Mouse (Mus musculus) gastrocnemius, postnatal 14 days (tissue): ENCODE results near the gene Rcsd1. TPM values are rescaled to one million over a fixed set of nuclear protein-coding genes. Genes with fewer than 3 reads are reported as not detected.

Experiments used
- DNase-seq: peaks from one replicate; pipeline ENCODE4 v3.0.0; 2021; ENCODE audit warnings: mixed read lengths
- intact Hi-C: fragments of 180-260 bp; cut with DNase I; formaldehyde crosslinking; loops from one replicate; pipeline ENCODE4 v1.15.1; 2025; ENCODE audit warnings: low total_unique reads
- microRNA-seq, 2 experiments: library from miRNA; unstranded; fragments of <30 nt; microRNA quantifications; one replicate each; pipeline ENCODE4 v1.2.0; 2021
- total RNA-seq, 2 experiments: library from RNA; stranded (reverse); gene quantifications; 2 replicates each; pipeline ENCODE4 v1.2.3; 2021

The Rcsd1 gene
- total RNA-seq, 2 experiments from 2014 or later, result 117 to 125 TPM

- no peak for DNase-seq
- intact Hi-C loops, result no loop called here
Measured at GRCm38 (mm10) chr1:165609495-165610320, 99.8 kb downstream of the Rcsd1 start.

GRCm38 (mm10) chr1:165608904-165609303 is 100.7 kb downstream of the Rcsd1 start:
- intact Hi-C loops, result no loop called here
- DNase-seq, result no peak

GRCm38 (mm10) chr1:165605774-165606173 is 103.8 kb downstream of the Rcsd1 start:
- DNase-seq, result no peak

GRCm38 (mm10) chr1:165605108-165605507 is 104.4 kb downstream of the Rcsd1 start:
- intact Hi-C loops, result no loop called here

More at GRCm38 (mm10) chr1:165605774-165606173, 103.8 kb downstream of the Rcsd1 start:
- intact Hi-C loops, result no loop called here

GRCm38 (mm10) chr1:165604203-165604602 is 105.4 kb downstream of the Rcsd1 start:
- DNase-seq, result no peak
- intact Hi-C loops, result no loop called here

More at GRCm38 (mm10) chr1:165605108-165605507, 104.4 kb downstream of the Rcsd1 start:
- DNase-seq, result no peak

- no peak for DNase-seq
- intact Hi-C loops, result no loop called here
Measured at GRCm38 (mm10) chr1:165603218-165603617, 106.3 kb downstream of the Rcsd1 start.

- intact Hi-C loops, result no loop called here
- no peak for DNase-seq
Measured at GRCm38 (mm10) chr1:165601775-165602280, 107.7 kb downstream of the Rcsd1 start.

Small RNA genes within 50 kb of the gene (microRNA-seq; reads per million reads assigned to microRNA genes)
- 0 reads per million in 2 experiments for gene Gm44458

Other genes starting within 250 kb of the Rcsd1 start
- 100 to 1,000 TPM; 138 to 160 TPM for gene Dcaf6, start 249.3 kb downstream of the Rcsd1 start, total RNA-seq
- 100 to 1,000 TPM; 195 to 234 TPM for gene Mpc2, start 249.1 kb downstream of the Rcsd1 start, total RNA-seq
- not detected for gene Adcy10, start 224.6 kb downstream of the Rcsd1 start, total RNA-seq
- gene Mpzl1, start 75.2 kb downstream of the Rcsd1 start, total RNA-seq, result 10 to 100 TPM; 23.8 to 25.6 TPM
- 10 to 100 TPM; 40.3 to 44.6 TPM for gene Creg1, start 54.0 kb upstream of the Rcsd1 start, total RNA-seq
- gene Cd247, start 78.9 kb upstream of the Rcsd1 start, total RNA-seq, result 1 to 10 TPM; 1.3 to 1.9 TPM